Mouse (Mus musculus): ENCODE results near the gene Sntb2. TPM values are rescaled to one million over a fixed set of nuclear protein-coding genes. Genes with fewer than 3 reads are reported as not detected.
"Not testable (repeated sequence)": the region's sequence is repeated elsewhere in the genome, so short reads cannot be mapped to it uniquely, and the experiment has no call there.

The Sntb2 gene
- total and polyA plus RNA-seq, 2 experiments from 2014 or later = 6.0 to 7.3 TPM

- Histone ChIP-seq H3K4me3 (ENCODE audit: low read length) (no peak overlapping the region), H3K36me3 (ENCODE audit: insufficient read depth, low read length) (peaks cover 60% of the 10 kb centered on the region), H3K27ac (no peak overlapping the region), H3K27me3 (ENCODE audit: insufficient read depth, low read length) (no peaks in the 10 kb centered on the region), H3K4me2 (ENCODE audit: low read depth, low read length) (no peak overlapping the region), H3K9ac (replicated peaks; ENCODE audit: low read length) (no peak overlapping the region), H3K4me1 (ENCODE audit: insufficient read depth, low read length) (no peaks in the 10 kb centered on the region), H3K9me3 (ENCODE audit: low read length) (no peaks in the 10 kb centered on the region)
- no peak; the same call in 1 of the 2 replicates for TF ChIP-seq CTCF (IDR thresholded peaks at IDR 0.05; ENCODE audit: low read depth)
- WGBS = 97% methylated on average over 5 of the region's 5 CpGs
- ATAC-seq (no peak), DNase-seq (ENCODE audit: low spot score) (no peak)
Observed at GRCm38 (mm10) chr8:106920395-106920741, 15.2 kb upstream of the Sntb2 start.

DNA sequence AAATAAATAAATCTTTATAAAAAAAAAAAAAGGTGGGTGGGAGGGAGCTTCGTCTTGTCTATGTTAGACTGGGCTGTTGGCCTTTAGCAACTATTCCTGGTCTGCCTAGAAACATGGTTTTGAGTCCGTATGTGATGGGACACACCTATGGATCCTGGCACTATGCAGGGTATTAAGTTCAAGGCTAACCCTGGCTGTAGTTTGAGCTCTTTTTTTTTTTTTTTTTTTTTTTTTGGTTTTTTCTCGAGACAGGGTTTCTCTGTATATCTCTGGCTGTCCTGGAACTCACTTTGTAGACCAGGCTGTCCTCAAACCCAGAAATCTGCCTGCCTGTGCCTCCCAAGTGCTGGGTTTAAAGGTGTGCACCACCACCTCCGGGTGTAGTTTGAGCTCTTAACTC lies 11.5 kb upstream of the Sntb2 start:
- Histone ChIP-seq H3K4me1 (ENCODE audit: insufficient read depth, low read length) (no peaks in the 10 kb centered on the region), H3K9me3 (ENCODE audit: low read length) (no peaks in the 10 kb centered on the region), H3K27ac (no peak overlapping the region), H3K9ac (replicated peaks; ENCODE audit: low read length) (no peak overlapping the region), H3K4me3 (ENCODE audit: low read length) (no peak overlapping the region), H3K36me3 (ENCODE audit: insufficient read depth, low read length) (peaks cover 24% of the 10 kb centered on the region; the same call in 1 of the 2 replicates), H3K27me3 (ENCODE audit: insufficient read depth, low read length) (no peaks in the 10 kb centered on the region), H3K4me2 (ENCODE audit: low read depth, low read length) (no peak overlapping the region)
- no peak for ATAC-seq
- no peak for TF ChIP-seq CTCF (IDR thresholded peaks at IDR 0.05; ENCODE audit: low read depth)
- DNase-seq (ENCODE audit: low spot score) = no peak
- 94% methylated on average over 4 of the region's 4 CpGs for WGBS

- Histone ChIP-seq H3K27me3 (ENCODE audit: insufficient read depth, low read length) (no peaks in the 10 kb centered on the region), H3K4me1 (ENCODE audit: insufficient read depth, low read length) (no peaks in the 10 kb centered on the region), H3K4me3 (ENCODE audit: low read length) (no peak overlapping the region), H3K9ac (replicated peaks; ENCODE audit: low read length) (no peak overlapping the region), H3K9me3 (ENCODE audit: low read length) (no peaks in the 10 kb centered on the region), H3K27ac (no peak overlapping the region), H3K36me3 (ENCODE audit: insufficient read depth, low read length) (peaks cover 17% of the 10 kb centered on the region; the same call in 1 of the 2 replicates), H3K4me2 (ENCODE audit: low read depth, low read length) (no peak overlapping the region)
- 79% methylated on average over 8 of the region's 8 CpGs for WGBS
- ATAC-seq (no peak), DNase-seq (ENCODE audit: low spot score) (no peak)
- no peak for TF ChIP-seq CTCF (IDR thresholded peaks at IDR 0.05; ENCODE audit: low read depth)
Observed at GRCm38 (mm10) chr8:106924904-106925349, 10.6 kb upstream of the Sntb2 start.

- Histone ChIP-seq H3K9ac (replicated peaks; ENCODE audit: low read length) (no peak overlapping the region), H3K27ac (no peak overlapping the region), H3K9me3 (ENCODE audit: low read length) (no peaks in the 10 kb centered on the region), H3K4me2 (ENCODE audit: low read depth, low read length) (no peak overlapping the region), H3K4me3 (ENCODE audit: low read length) (no peak overlapping the region), H3K27me3 (ENCODE audit: insufficient read depth, low read length) (no peaks in the 10 kb centered on the region), H3K36me3 (ENCODE audit: insufficient read depth, low read length) (peaks cover 17% of the 10 kb centered on the region; the same call in 1 of the 2 replicates), H3K4me1 (ENCODE audit: insufficient read depth, low read length) (no peaks in the 10 kb centered on the region)
- DNase-seq (ENCODE audit: low spot score) (no peak), ATAC-seq (no peak)
- TF ChIP-seq CTCF (IDR thresholded peaks at IDR 0.05; ENCODE audit: low read depth) = no peak
- 94% methylated on average over 4 of the region's 4 CpGs for WGBS
Observed at GRCm38 (mm10) chr8:106925446-106925845, 10.1 kb upstream of the Sntb2 start.

DNA sequence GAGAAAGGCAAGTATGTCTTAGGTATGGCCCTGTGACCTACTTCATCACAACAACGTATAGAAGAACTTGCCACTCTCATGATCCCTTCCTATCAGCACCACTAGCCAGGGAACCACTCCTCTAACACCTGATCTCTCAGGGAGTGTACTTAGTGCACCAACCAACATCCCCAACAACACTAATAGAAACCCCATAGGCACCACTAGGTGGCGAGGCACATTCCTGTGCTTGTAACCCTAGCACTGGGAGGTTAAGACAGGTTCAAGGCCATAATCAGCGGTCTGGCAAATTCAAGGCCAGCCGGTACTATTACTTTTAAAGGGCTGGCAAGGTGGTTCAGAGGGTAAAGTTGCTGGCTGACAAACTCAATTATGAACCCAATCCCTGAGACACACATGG lies 8.3 kb upstream of the Sntb2 start:
- peak; percentile 60 for TF ChIP-seq CTCF (IDR thresholded peaks at IDR 0.05; ENCODE audit: low read depth)
- H3K36me3 ChIP-seq (ENCODE audit: insufficient read depth, low read length) = peaks cover 14% of the 10 kb centered on the region; the same call in 1 of the 2 replicates
- no peak for DNase-seq (ENCODE audit: low spot score)
- no peaks in the 10 kb centered on the region for H3K9me3 ChIP-seq (ENCODE audit: low read length)
- WGBS = 56% methylated on average over 4 of the region's 4 CpGs
- no peak for ATAC-seq
- H3K4me3 ChIP-seq (ENCODE audit: low read length) = no peak overlapping the region
- no peak overlapping the region for H3K9ac ChIP-seq (replicated peaks; ENCODE audit: low read length)
- H3K27ac ChIP-seq = no peak overlapping the region
- no peaks in the 10 kb centered on the region for H3K27me3 ChIP-seq (ENCODE audit: insufficient read depth, low read length)
- 0 out of 2 replicates have a peak, but pooled peaks cover under 1% of the 10 kb centered on the region for H3K4me1 ChIP-seq (ENCODE audit: insufficient read depth, low read length)
- H3K4me2 ChIP-seq (ENCODE audit: low read depth, low read length) = no peak overlapping the region

DNA sequence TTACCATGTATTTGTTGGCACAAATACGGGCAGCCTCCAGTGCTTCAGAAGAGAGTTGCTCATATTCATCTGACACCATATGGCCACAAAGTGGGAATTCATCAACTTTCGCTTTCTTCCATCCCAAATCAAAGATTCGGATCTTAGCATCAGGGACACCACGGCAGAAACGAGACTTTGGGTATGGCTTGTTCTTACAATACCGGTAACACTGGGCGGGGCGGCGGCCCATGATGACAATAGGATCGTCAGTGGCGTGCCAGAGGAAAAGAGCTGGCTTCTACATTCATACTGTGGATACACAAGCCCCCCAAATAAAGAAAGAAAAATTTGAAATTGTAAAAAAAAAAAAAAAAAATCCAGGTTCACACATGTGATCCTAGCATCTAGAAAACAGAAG lies 7.4 kb upstream of the Sntb2 start:
- H3K9ac ChIP-seq (replicated peaks; ENCODE audit: low read length); DNase-seq (ENCODE audit: low spot score); ATAC-seq; H3K4me1 ChIP-seq (ENCODE audit: insufficient read depth, low read length); H3K27me3 ChIP-seq (ENCODE audit: insufficient read depth, low read length); H3K9me3 ChIP-seq (ENCODE audit: low read length); H3K36me3 ChIP-seq (ENCODE audit: insufficient read depth, low read length); H3K27ac ChIP-seq; H3K4me3 ChIP-seq (ENCODE audit: low read length); H3K4me2 ChIP-seq (ENCODE audit: low read depth, low read length): not testable (repeated sequence)
- 88% methylated on average over 10 of the region's 11 CpGs for WGBS

GRCm38 (mm10) chr8:106929155-106929913 lies 6.2 kb upstream of the Sntb2 start:
- WGBS = 62% methylated on average over 6 of the region's 6 CpGs
- TF ChIP-seq CTCF (IDR thresholded peaks at IDR 0.05; ENCODE audit: low read depth) = no peak

More at GRCm38 (mm10) chr8:106929155-106929913, 6.2 kb upstream of the Sntb2 start:
- no peak overlapping the region for H3K9ac ChIP-seq (replicated peaks; ENCODE audit: low read length)
- no peak overlapping the region for H3K4me3 ChIP-seq (ENCODE audit: low read length)
- no peak for ATAC-seq
- 0 out of 2 replicates have a peak, but pooled peaks cover 3% of the 10 kb centered on the region for H3K4me1 ChIP-seq (ENCODE audit: insufficient read depth, low read length)
- H3K36me3 ChIP-seq (ENCODE audit: insufficient read depth, low read length) = no peaks in the 10 kb centered on the region
- H3K27me3 ChIP-seq (ENCODE audit: insufficient read depth, low read length) = no peaks in the 10 kb centered on the region
- H3K27ac ChIP-seq = no peak overlapping the region
- H3K9me3 ChIP-seq (ENCODE audit: low read length) = no peaks in the 10 kb centered on the region
- DNase-seq (ENCODE audit: low spot score) = peak; percentile 22
- H3K4me2 ChIP-seq (ENCODE audit: low read depth, low read length) = no peak overlapping the region

Data from hindbrain, postnatal 0 days (tissue).